In the genomic region with DNA sequence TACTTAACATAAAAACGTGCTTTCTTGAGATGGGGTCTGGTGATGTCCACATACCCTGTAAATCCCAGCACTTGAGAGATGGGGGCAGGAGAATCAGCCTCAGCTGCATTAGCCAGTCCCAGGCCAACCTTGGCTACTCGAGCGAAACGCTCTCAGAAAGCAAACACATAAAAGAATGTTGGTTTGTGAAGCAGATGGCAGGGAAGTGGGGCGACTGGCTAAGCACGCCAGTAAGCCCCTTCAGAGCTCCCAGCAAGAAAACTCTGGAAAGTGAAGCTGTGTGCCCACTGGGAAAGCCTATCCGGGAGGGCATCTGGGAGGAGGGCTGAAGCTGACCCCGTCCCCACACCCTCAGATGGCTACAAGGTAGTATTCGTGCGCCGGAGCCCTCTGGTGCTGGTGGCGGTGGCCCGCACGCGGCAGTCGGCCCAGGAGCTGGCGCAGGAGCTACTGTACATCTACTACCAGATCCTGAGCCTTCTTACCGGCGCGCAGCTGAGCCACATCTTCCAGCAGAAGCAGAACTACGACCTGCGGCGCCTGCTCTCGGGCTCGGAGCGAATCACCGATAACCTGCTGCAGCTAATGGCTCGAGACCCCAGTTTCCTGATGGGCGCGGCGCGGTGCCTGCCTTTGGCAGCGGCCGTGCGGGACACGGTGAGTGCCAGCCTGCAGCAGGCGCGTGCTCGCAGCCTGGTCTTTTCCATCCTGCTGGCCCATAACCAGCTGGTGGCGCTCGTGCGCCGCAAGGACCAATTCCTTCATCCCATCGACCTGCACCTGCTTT, we compare ENCODE assay signal across 9 mouse cellular contexts. TPM values are rescaled to one million over a fixed set of nuclear protein-coding genes. Genes with fewer than 3 reads are reported as not detected.
A peak's percentile ranks its signal among the peaks of the same experiment; 100 is the strongest.
DNase-seq lines count a peak whose midpoint lies in the region; ATAC-seq lines count a peak whose summit lies in the region.
"Had no signal": no experiment of that assay in that cellular context is flagged by ENCODE, and none has a peak within 500 bp of the region (broad histone marks: within the 10 kb centered on the region; RNA-seq: fewer than 3 reads in every experiment).

No protein-coding gene starts in this region.

- H3K4me2 ChIP-seq in forebrain, embryonic 15.5 days (replicated peaks), result peak overlapping the region; percentile 53
- peak overlapping the region; percentile 68 for H3K4me2 ChIP-seq in midbrain, embryonic 11.5 days

- H3K9me3 ChIP-seq in forebrain, embryonic 15.5 days, result no peaks in the 10 kb centered on the region
- H3K9me3 ChIP-seq in midbrain, embryonic 11.5 days (ENCODE audit: control insufficient read depth, low read length), result no peaks in the 10 kb centered on the region
- H3K9me3 ChIP-seq: megakaryocyte, embryonic 14.5 days had no signal

- H3K9ac ChIP-seq in forebrain, embryonic 15.5 days (replicated peaks), result peak overlapping the region; percentile 40
- H3K9ac ChIP-seq in midbrain, embryonic 11.5 days (ENCODE audit: low read length), result peak overlapping the region; percentile 51

- peak overlapping the region; percentile 51 for H3K27ac ChIP-seq in forebrain, embryonic 15.5 days (replicated peaks)
- no peak overlapping the region for H3K27ac ChIP-seq in midbrain, embryonic 11.5 days (ENCODE audit: low read depth, low read length)

- no peaks in the 10 kb centered on the region for H3K27me3 ChIP-seq in forebrain, embryonic 15.5 days
- peaks cover 12% of the 10 kb centered on the region for H3K27me3 ChIP-seq in midbrain, embryonic 11.5 days (ENCODE audit: control insufficient read depth, insufficient read depth, low read length)
- H3K27me3 ChIP-seq: megakaryocyte, embryonic 14.5 days had no signal

- peaks cover 13% of the 10 kb centered on the region for H3K4me1 ChIP-seq in forebrain, embryonic 15.5 days
- H3K4me1 ChIP-seq in midbrain, embryonic 11.5 days (ENCODE audit: control insufficient read depth, insufficient read depth, low read length), result peaks cover 6% of the 10 kb centered on the region

- ATAC-seq in forebrain, embryonic 15.5 days (replicated peaks), result peak; percentile 64
- ATAC-seq in midbrain, embryonic 11.5 days (ENCODE audit: low FRiP score), result peak; percentile 71

- WGBS in forebrain, embryonic 15.5 days, result 2% methylated on average over 44 of the region's 44 CpGs
- 3% methylated on average over 44 of the region's 44 CpGs for WGBS in midbrain, embryonic 11.5 days

- intact Hi-C loops in left cerebral cortex, postnatal 4 days (cut with DNase I), result loop anchor here (5.0 kb wide), 4 partner anchors 61 to 166 kb away; a partner anchor contains a TSS

- H3K4me3 ChIP-seq in forebrain, embryonic 15.5 days, result peak overlapping the region; percentile 37
- peak overlapping the region; percentile 28; the same call in 1 of the 2 replicates for H3K4me3 ChIP-seq in midbrain, embryonic 11.5 days (ENCODE audit: low read depth, low read length)
- H3K4me3 ChIP-seq: megakaryocyte, embryonic 14.5 days had no signal

- peak; percentile 73 to 89 for DNase-seq in adrenal gland, adult (ENCODE audit: inconsistent age in 2 of 2, low spot score in 1 of 2)
- no peak for DNase-seq in adrenal gland, postnatal 4 days (ENCODE audit: low spot score in 2 of 2)
- DNase-seq in cerebellum, adult 11-12 months, result peak; percentile 94
- peak; percentile 70 for DNase-seq in kidney, adult 11 months
- DNase-seq in left cerebral cortex, postnatal 4 days, result peak; percentile 89
- peak; percentile 98 for DNase-seq in midbrain, embryonic 11.5 days (ENCODE audit: low spot score, missing footprints)
- peak; percentile 26 to 40 for DNase-seq in spleen, postnatal 36 days (ENCODE audit: low spot score in 2 of 2)

- H3K36me3 ChIP-seq in forebrain, embryonic 15.5 days, result peaks cover 18% of the 10 kb centered on the region; the same call in 1 of the 2 replicates
- H3K36me3 ChIP-seq in midbrain, embryonic 11.5 days (ENCODE audit: control insufficient read depth, insufficient read depth, low read length), result no peaks in the 10 kb centered on the region

RNA-seq across cellular contexts. Expression of a gene that starts 5.6 kb away (rescaled TPM):
- 10 to 100 TPM; 10.8 to 15.7 TPM for total RNA-seq in adrenal gland, postnatal 4 days (2021)
- polyA plus RNA-seq in forebrain, embryonic 15.5 days (2015; fragmentation: Nextera tagmentation; extraction: Ambion mirVana), result 1.0 and 1.9 TPM in 2 replicates
- 1 to 10 TPM; 2.2 to 3.6 TPM for total RNA-seq in left cerebral cortex, postnatal 4 days (2021)
- polyA plus RNA-seq in midbrain, embryonic 11.5 days (2014; fragmentation: Nextera tagmentation; extraction: Ambion mirVana), result 0.60 and 0.80 TPM in 2 replicates

RNA-seq across cellular contexts. Expression of a gene that starts 13.1 kb away (rescaled TPM):
- 10 to 100 TPM; 11.8 to 11.9 TPM for total RNA-seq in adrenal gland, postnatal 4 days (2021)
- polyA plus RNA-seq in forebrain, embryonic 15.5 days (2015; fragmentation: Nextera tagmentation; extraction: Ambion mirVana), result 24.0 and 24.5 TPM in 2 replicates
- total RNA-seq in left cerebral cortex, postnatal 4 days (2021), result 10 to 100 TPM; 15.2 to 16.1 TPM
- 14.8 and 16.8 TPM in 2 replicates for polyA plus RNA-seq in midbrain, embryonic 11.5 days (2014; fragmentation: Nextera tagmentation; extraction: Ambion mirVana)

RNA-seq across cellular contexts. Expression of a gene that starts 27.2 kb away (rescaled TPM):
- not detected for total RNA-seq in adrenal gland, postnatal 4 days (2021)
- not detected in 2 replicates for polyA plus RNA-seq in forebrain, embryonic 15.5 days (2015; fragmentation: Nextera tagmentation; extraction: Ambion mirVana)
- total RNA-seq in left cerebral cortex, postnatal 4 days (2021), result not detected
- not detected in 2 replicates for polyA plus RNA-seq in midbrain, embryonic 11.5 days (2014; fragmentation: Nextera tagmentation; extraction: Ambion mirVana)

RNA-seq across cellular contexts. Expression of a gene that starts 28.0 kb away (rescaled TPM):
- 10 to 100 TPM; 56.4 to 61.8 TPM for total RNA-seq in adrenal gland, postnatal 4 days (2021)
- 115 and 125 TPM in 2 replicates for polyA plus RNA-seq in forebrain, embryonic 15.5 days (2015; fragmentation: Nextera tagmentation; extraction: Ambion mirVana)
- total RNA-seq in left cerebral cortex, postnatal 4 days (2021), result 10 to 100 TPM; 73.4 to 79.0 TPM
- 104 and 114 TPM in 2 replicates for polyA plus RNA-seq in midbrain, embryonic 11.5 days (2014; fragmentation: Nextera tagmentation; extraction: Ambion mirVana)

RNA-seq across cellular contexts. Expression of a gene that starts 34.4 kb away (rescaled TPM):
- total RNA-seq in adrenal gland, postnatal 4 days (2021), result 1 to 10 TPM; 3.5 to 4.0 TPM
- polyA plus RNA-seq in forebrain, embryonic 15.5 days (2015; fragmentation: Nextera tagmentation; extraction: Ambion mirVana), result 79.1 and 83.4 TPM in 2 replicates
- 100 to 1,000 TPM; 333 to 354 TPM for total RNA-seq in left cerebral cortex, postnatal 4 days (2021)
- polyA plus RNA-seq in midbrain, embryonic 11.5 days (2014; fragmentation: Nextera tagmentation; extraction: Ambion mirVana), result 6.3 and 6.7 TPM in 2 replicates

Comparison
In these comparisons a context has a peak if more than half of its experiments do, and no peak if none do; other contexts are left out.
1. DNase-seq: peak in adrenal gland, adult (2 of 2), cerebellum, adult 11-12 months (single experiment), kidney, adult 11 months (single experiment), left cerebral cortex, postnatal 4 days (single experiment), midbrain, embryonic 11.5 days (single experiment) and spleen, postnatal 36 days (2 of 2); none in adrenal gland, postnatal 4 days (0 of 2).